Mouse (Mus musculus): ENCODE measurements around the gene 2310030G06Rik. TPM values are rescaled to one million over a fixed set of nuclear protein-coding genes. Genes with fewer than 3 reads are reported as not detected.

Gene 2310030G06Rik
- polyA plus RNA-seq, 1 experiment from 2014 or later = 2.1 TPM

DNA sequence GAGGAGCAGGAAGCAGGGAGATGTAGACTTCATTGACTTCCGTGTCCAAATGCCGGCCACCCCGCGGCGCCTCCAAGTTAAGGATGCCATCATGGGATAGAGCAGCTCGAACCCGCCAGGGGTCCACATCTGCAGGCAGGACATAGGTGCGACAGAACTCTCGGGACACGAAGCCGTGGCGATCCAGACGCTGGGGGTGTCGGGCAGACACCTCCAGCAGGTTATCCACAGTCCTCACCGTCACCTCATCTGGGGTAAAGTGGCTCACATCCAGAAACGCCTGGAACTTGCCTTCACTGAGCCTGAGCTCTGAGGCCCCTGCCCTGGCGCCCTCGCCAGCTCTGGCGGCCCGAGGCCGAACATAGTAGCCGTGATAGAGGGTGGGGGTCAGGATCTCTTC lies 5.0 kb upstream of the 2310030G06Rik start, which contains the start of gene Cryab:
Gene Cryab (plus strand): TSS at position 3 of the 400 bp plus-strand sequence.
- Histone ChIP-seq H3K4me1 (ENCODE audit: control insufficient read depth, insufficient read depth, low read depth, low read length) (no peaks in the 10 kb centered on the region; the same call in 1 of the 2 replicates), H3K27ac (ENCODE audit: low read depth, low read length) (no peak within 1 kb of the TSS), H3K9me3 (ENCODE audit: control insufficient read depth, low read length) (no peaks in the 10 kb centered on the region), H3K27me3 (replicated peaks; ENCODE audit: control insufficient read depth, insufficient read depth, low read length) (0 out of 2 replicates have a peak, but pooled peaks cover 2% of the 10 kb centered on the region), H3K9ac (ENCODE audit: low read depth, low read length) (no peak within 1 kb of the TSS), H3K4me2 (ENCODE audit: low read length) (no peak within 1 kb of the TSS), H3K36me3 (ENCODE audit: control insufficient read depth, insufficient read depth, low read length) (no peaks in the 10 kb centered on the region), H3K4me3 (ENCODE audit: low read length) (no peak within 1 kb of the TSS)
- WGBS = 78% methylated on average over 22 of the region's 22 CpGs
- no peak for ATAC-seq

DNA sequence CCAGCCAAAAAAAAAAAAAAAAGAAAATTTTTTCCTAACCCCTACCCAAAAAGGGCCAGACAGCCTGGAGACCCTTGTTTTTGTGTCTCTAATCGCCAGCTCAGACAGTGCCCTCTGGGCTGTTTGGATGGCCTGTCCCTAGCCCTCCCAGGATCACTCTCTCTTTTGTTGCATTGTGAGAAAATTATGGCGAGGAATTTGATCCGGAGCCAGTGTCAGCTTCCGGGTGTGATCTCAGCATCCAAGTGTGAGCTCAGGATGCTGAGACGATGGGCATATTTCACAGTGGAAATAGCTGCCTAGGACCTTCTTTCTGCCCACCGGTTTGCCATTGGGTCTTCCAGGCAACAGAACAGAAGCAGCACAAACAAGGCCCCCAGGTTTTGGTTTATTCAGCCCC lies 4.4 kb upstream of the 2310030G06Rik start:
- WGBS = 74% methylated on average over 6 of the region's 6 CpGs
- H3K4me3 ChIP-seq (ENCODE audit: low read length) = no peak overlapping the region
- 0 out of 2 replicates have a peak, but pooled peaks cover 2% of the 10 kb centered on the region for H3K27me3 ChIP-seq (replicated peaks; ENCODE audit: control insufficient read depth, insufficient read depth, low read length)
- H3K9me3 ChIP-seq (ENCODE audit: control insufficient read depth, low read length) = no peaks in the 10 kb centered on the region
- no peak overlapping the region for H3K4me2 ChIP-seq (ENCODE audit: low read length)
- no peaks in the 10 kb centered on the region; the same call in 1 of the 2 replicates for H3K4me1 ChIP-seq (ENCODE audit: control insufficient read depth, insufficient read depth, low read depth, low read length)
- no peak overlapping the region for H3K27ac ChIP-seq (ENCODE audit: low read depth, low read length)
- no peaks in the 10 kb centered on the region for H3K36me3 ChIP-seq (ENCODE audit: control insufficient read depth, insufficient read depth, low read length)
- no peak for ATAC-seq
- no peak overlapping the region for H3K9ac ChIP-seq (ENCODE audit: low read depth, low read length)

DNA sequence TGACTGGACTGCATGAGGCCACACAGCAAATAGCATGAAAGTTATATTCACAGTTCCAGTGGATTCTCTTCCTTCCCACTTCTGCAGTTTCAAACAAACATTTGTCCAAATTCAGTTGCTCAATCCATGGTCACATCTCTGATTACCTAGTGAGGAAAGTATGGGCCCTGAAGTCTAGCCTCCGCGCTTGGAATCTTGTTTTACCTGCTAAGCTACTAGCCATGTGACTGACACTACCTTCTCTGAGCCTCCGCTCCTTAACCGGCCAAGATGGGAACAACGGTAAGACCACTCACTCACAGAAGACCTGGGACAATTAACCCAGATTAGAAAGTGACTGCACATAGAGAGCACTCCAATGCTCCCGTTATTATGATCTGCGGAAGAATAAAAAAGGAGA lies 530 bp downstream of the 2310030G06Rik start:
- no peak for ATAC-seq
- peak overlapping the region; percentile 57 for H3K9ac ChIP-seq (ENCODE audit: low read depth, low read length)
- 19% methylated on average over 7 of the region's 7 CpGs for WGBS

DNA sequence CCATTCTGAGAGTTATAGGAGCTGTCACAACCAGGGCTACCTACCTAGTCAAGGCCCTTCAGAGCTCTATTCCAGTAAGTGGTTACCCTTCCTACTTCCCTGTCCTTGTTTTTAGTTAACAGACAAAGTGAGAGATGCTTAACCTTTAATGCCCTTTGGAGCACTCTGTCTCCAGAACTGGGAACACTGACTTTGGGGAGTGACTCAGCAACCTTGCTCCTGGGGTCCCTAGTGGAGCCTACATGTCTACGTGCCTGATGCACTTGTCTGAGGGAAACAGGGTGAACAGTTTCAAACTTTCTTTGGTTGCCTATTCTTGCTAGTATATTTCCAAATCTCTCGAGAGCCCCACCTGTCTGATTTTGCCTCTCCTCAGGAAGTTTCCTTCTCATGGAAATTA lies 3.6 kb downstream of the 2310030G06Rik start:
- Histone ChIP-seq H3K36me3 (ENCODE audit: control insufficient read depth, insufficient read depth, low read length) (no peaks in the 10 kb centered on the region), H3K9me3 (ENCODE audit: control insufficient read depth, low read length) (no peaks in the 10 kb centered on the region), H3K27ac (ENCODE audit: low read depth, low read length) (no peak overlapping the region), H3K4me3 (ENCODE audit: low read length) (no peak overlapping the region), H3K4me2 (ENCODE audit: low read length) (no peak overlapping the region), H3K9ac (ENCODE audit: low read depth, low read length) (no peak overlapping the region), H3K4me1 (ENCODE audit: control insufficient read depth, insufficient read depth, low read depth, low read length) (peaks cover 4% of the 10 kb centered on the region; the same call in 1 of the 2 replicates), H3K27me3 (replicated peaks; ENCODE audit: control insufficient read depth, insufficient read depth, low read length) (0 out of 2 replicates have a peak, but pooled peaks cover 2% of the 10 kb centered on the region)
- 72% methylated on average over 2 of the region's 2 CpGs for WGBS
- no peak for ATAC-seq

More for the DNA sequence above, 530 bp downstream of the 2310030G06Rik start:
- Histone ChIP-seq H3K27ac (ENCODE audit: low read depth, low read length) (no peak overlapping the region), H3K4me2 (ENCODE audit: low read length) (peak overlapping the region; percentile 66), H3K36me3 (ENCODE audit: control insufficient read depth, insufficient read depth, low read length) (no peaks in the 10 kb centered on the region), H3K27me3 (replicated peaks; ENCODE audit: control insufficient read depth, insufficient read depth, low read length) (0 out of 2 replicates have a peak, but pooled peaks cover 2% of the 10 kb centered on the region), H3K9me3 (ENCODE audit: control insufficient read depth, low read length) (no peaks in the 10 kb centered on the region), H3K4me3 (ENCODE audit: low read length) (peak overlapping the region; percentile 37), H3K4me1 (ENCODE audit: control insufficient read depth, insufficient read depth, low read depth, low read length) (no peaks in the 10 kb centered on the region)

DNA sequence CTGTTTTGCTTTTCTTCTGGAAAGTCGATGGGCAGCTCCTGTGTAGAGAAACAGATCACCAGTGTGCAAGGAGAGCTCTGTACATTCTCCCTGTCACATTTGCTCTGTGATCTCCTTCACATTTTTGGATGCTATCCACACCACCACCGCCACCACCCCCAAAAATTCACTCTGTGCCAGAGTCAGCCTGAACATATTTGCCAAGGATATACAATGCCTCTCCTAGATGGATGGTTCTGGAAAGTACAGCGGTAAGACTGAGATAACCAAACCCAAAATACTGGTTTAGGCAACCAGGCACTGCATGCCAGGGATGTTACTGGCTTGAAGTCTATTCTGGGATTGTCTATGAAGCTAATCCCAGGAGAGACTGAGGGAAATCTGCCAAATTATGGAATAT lies 4.1 kb downstream of the 2310030G06Rik start:
- Histone ChIP-seq H3K36me3 (ENCODE audit: control insufficient read depth, insufficient read depth, low read length) (no peaks in the 10 kb centered on the region), H3K4me1 (ENCODE audit: control insufficient read depth, insufficient read depth, low read depth, low read length) (peaks cover 4% of the 10 kb centered on the region; the same call in 1 of the 2 replicates), H3K4me3 (ENCODE audit: low read length) (no peak overlapping the region), H3K9ac (ENCODE audit: low read depth, low read length) (no peak overlapping the region), H3K4me2 (ENCODE audit: low read length) (no peak overlapping the region), H3K27me3 (replicated peaks; ENCODE audit: control insufficient read depth, insufficient read depth, low read length) (0 out of 2 replicates have a peak, but pooled peaks cover 2% of the 10 kb centered on the region), H3K27ac (ENCODE audit: low read depth, low read length) (no peak overlapping the region), H3K9me3 (ENCODE audit: control insufficient read depth, low read length) (no peaks in the 10 kb centered on the region)
- 82% methylated on average over 3 of the region's 3 CpGs for WGBS
- no peak for ATAC-seq

DNA sequence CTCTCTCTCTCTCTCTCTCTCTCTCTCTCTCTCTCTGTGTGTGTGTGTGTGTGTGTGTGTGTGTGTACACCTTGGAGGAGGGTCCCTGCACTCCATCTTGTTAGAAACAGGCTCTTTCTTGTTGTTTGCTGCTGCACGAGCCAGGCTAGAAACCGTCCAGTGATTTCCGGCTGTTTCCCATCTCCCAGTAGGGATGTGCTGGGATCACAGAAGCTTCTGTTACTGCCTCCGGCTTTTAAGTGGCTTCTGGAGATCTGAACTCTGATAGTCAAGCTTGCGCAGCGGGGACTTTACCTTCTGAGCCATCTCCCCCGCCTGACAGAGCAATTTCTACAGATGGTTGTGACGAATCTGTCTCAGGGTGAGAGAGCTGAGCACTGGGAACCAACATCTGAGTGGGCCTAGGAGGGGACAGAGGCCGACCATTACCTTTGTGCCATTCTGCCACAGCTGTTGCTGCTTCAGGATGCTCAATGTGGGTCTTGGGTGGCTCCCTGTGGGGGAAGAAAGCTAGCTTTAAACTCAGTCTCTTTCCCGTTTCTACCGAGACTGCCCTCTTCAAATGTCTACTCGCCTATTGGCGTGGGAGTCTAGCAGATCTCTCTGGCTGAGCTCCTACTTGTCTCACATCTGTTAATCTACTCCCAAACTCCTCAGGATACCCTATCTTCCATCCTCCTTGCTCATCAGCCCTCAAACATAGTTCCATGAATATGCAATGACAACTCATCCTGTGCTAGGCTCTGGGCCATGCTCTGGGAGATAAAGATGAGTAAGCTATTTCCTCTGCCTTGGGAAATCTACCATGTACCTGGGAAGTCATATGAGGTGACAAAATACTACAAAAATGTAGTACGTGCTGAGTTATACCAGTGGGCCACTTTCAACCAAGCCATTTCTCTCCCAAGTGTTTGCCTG lies 5.2 kb downstream of the 2310030G06Rik start:
- ATAC-seq = no peak
- no peak overlapping the region for H3K27ac ChIP-seq (ENCODE audit: low read depth, low read length)
- H3K4me1 ChIP-seq (ENCODE audit: control insufficient read depth, insufficient read depth, low read depth, low read length) = peaks cover 4% of the 10 kb centered on the region; the same call in 1 of the 2 replicates
- WGBS = 87% methylated on average over 14 of the region's 14 CpGs
- H3K9me3 ChIP-seq (ENCODE audit: control insufficient read depth, low read length) = no peaks in the 10 kb centered on the region
- H3K36me3 ChIP-seq (ENCODE audit: control insufficient read depth, insufficient read depth, low read length) = no peaks in the 10 kb centered on the region
- no peaks in the 10 kb centered on the region for H3K27me3 ChIP-seq (replicated peaks; ENCODE audit: control insufficient read depth, insufficient read depth, low read length)
- H3K4me3 ChIP-seq (ENCODE audit: low read length) = no peak overlapping the region
- H3K9ac ChIP-seq (ENCODE audit: low read depth, low read length) = no peak overlapping the region
- no peak overlapping the region for H3K4me2 ChIP-seq (ENCODE audit: low read length)

DNA sequence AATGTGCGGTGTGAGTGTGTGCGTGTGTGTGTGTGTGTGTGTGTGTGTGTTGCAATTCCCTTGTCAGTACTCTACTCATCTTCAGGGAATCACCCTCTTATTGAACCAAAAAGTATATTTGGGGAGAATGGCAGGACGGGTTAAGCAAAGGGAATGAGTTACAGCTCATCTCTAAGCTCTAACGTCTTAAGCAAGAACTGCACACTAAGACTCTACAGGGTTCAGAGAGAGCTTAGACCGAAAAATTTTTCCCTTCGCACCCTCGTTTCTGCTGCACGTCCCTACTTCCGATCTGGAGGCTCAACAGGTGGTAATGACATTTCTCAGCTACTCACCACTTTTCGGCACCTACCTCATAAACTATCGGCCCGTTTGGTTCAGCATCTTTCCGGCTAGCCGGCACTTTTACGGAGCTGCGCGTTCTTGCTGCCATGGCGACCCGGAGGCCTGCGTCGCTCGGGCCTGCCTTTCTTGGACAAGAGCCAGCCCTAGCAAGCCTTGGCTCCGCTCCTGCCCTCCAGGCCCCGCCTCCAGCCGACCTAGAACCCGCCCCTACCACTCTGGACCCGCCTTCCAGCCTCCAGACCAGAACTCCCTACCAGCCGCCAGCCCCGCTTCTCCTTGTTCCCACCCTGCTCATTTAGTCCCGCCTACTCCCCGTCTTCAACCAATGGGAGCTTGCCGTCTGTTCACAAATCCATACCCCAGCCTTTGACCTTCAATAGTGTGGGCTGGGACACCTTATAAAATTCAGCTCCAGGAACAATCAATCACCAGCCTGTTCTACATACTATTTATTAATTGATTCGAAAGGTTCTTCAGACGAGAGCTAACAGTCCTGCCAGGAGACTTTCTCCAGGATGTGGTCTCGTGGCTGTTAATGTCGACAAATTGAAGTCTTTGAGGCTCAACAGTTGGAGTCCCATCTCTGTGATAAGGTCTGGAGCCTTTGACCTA lies 7.1 kb downstream of the 2310030G06Rik start, which contains the start of gene Dixdc1:
Gene Dixdc1 (minus strand): TSS at position 604 of the 957 bp plus-strand sequence.
- Histone ChIP-seq H3K9ac (ENCODE audit: low read depth, low read length) (peak within 1 kb of the TSS; percentile 41; the same call in 1 of the 2 replicates), H3K4me3 (ENCODE audit: low read length) (peak within 1 kb of the TSS; percentile 44), H3K4me2 (ENCODE audit: low read length) (peak within 1 kb of the TSS; percentile 72), H3K36me3 (ENCODE audit: control insufficient read depth, insufficient read depth, low read length) (no peaks in the 10 kb centered on the region), H3K9me3 (ENCODE audit: control insufficient read depth, low read length) (no peaks in the 10 kb centered on the region), H3K27me3 (replicated peaks; ENCODE audit: control insufficient read depth, insufficient read depth, low read length) (no peaks in the 10 kb centered on the region), H3K4me1 (ENCODE audit: control insufficient read depth, insufficient read depth, low read depth, low read length) (peaks cover 6% of the 10 kb centered on the region; the same call in 1 of the 2 replicates), H3K27ac (ENCODE audit: low read depth, low read length) (no peak within 1 kb of the TSS)
- ATAC-seq = peak; percentile 98
- 12% methylated on average over 36 of the region's 36 CpGs for WGBS

DNA sequence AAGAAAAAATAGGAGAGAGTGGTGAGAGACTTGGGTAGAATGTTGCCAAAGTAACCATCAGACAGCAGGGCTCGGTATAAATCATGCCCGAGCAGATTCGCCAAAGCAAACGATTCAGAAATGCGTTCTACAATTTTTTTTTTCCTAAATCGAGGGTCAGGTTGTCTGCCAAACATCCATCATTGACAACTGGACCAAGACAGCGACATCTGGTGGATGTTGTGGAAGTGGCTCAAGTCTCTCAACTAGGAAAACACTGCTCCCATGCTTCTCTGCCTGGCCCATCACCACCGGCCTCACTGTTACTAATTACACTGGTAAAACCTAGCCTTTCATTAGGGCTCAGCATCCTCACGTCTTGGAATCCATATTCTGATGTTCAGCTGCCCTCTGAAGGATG lies 11.3 kb downstream of the 2310030G06Rik start:
- H3K4me2 ChIP-seq (ENCODE audit: low read length) = peak overlapping the region; percentile 36
- no peak overlapping the region for H3K9ac ChIP-seq (ENCODE audit: low read depth, low read length)
- WGBS = 2% methylated on average over 9 of the region's 9 CpGs
- no peak overlapping the region for H3K4me3 ChIP-seq (ENCODE audit: low read length)
- peaks cover 6% of the 10 kb centered on the region; the same call in 1 of the 2 replicates for H3K4me1 ChIP-seq (ENCODE audit: control insufficient read depth, insufficient read depth, low read depth, low read length)
- ATAC-seq = no peak
- H3K27ac ChIP-seq (ENCODE audit: low read depth, low read length) = no peak overlapping the region
- no peaks in the 10 kb centered on the region for H3K36me3 ChIP-seq (ENCODE audit: control insufficient read depth, insufficient read depth, low read length)
- H3K9me3 ChIP-seq (ENCODE audit: control insufficient read depth, low read length) = no peaks in the 10 kb centered on the region
- no peaks in the 10 kb centered on the region for H3K27me3 ChIP-seq (replicated peaks; ENCODE audit: control insufficient read depth, insufficient read depth, low read length)
